Mouse (Mus musculus): ENCODE measurements around the gene Ces3b.

DNA sequence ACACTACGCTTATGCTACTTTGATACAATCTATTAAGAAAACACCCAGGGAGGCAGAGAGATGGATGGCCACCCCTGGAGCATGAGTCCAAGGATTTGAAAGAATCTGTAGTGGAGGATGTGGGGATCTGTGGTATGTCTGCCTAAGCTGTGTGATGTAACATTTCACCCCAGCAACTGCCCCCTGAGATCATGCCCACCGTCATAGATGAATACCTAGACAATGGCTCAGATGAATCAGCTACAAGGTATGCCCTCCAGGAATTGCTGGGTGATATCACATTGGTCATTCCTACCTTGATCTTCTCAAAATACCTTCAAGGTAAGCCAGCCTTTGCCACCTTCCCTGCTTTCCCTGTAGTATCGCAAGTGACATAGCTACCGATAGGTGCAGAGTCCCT lies 27.3 kb upstream of the Ces3b start:
- no peak for TF ChIP-seq POLR2A (IDR thresholded peaks at IDR 0.05; ENCODE audit: low read depth, low read length)
- no peak for TF ChIP-seq CTCF (IDR thresholded peaks at IDR 0.05; ENCODE audit: extremely low read depth, insufficient read length, insufficient replicate concordance, low read depth, low read length)

Data from small intestine, adult 2 months (tissue).